Mouse (Mus musculus): ENCODE results near the gene Scn4a. TPM values are rescaled to one million over a fixed set of nuclear protein-coding genes. Genes with fewer than 3 reads are reported as not detected.
A peak's percentile ranks its signal among the peaks of the same experiment; 100 is the strongest.
"Not testable (repeated sequence)": the region's sequence is repeated elsewhere in the genome, so short reads cannot be mapped to it uniquely, and the experiment has no call there.

Scn4a gene
- polyA plus RNA-seq (2012; rRNA removed) = 0.02 and 0.16 TPM in 2 replicates

DNA sequence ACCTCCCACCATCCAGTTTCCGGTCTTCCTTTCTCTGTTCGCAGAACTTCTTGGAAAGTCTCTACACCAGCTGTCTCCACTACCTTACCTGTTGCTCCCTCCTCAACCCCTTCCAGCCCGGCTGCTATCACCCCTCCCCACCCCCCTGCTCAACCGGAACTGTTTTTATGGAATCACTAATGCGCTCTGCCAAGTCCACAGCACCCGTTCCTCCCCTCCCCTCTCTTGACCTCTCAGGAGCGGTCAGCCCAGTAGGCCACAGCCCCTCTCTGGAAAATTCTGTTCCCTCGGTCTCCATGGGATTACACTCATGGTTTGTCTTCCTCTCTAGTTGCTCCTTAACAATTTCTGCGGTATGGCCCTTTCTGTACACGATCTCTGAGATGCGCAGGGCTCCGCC, at the start of gene Scn4a:
Gene Scn4a, minus strand, starts transcription at position 101 of the 400 bp plus-strand sequence.
- DNase-seq = no peak
- no peak within 1 kb of the TSS for H3K4me3 ChIP-seq (replicated peaks; ENCODE audit: insufficient read depth, low read depth, low read length)
- TF ChIP-seq POLR2A (IDR thresholded peaks at IDR 0.05; ENCODE audit: borderline replicate concordance, insufficient read depth, low read length) (no peak), CTCF (IDR thresholded peaks at IDR 0.05; ENCODE audit: borderline replicate concordance, insufficient read depth, low read depth, low read length) (no peak)
- H3K27ac ChIP-seq (ENCODE audit: insufficient read depth, low read length) = no peak within 1 kb of the TSS
- no peaks in the 10 kb centered on the region for H3K27me3 ChIP-seq (ENCODE audit: control insufficient read depth, insufficient read depth, low read length)
- H3K4me1 ChIP-seq (ENCODE audit: control insufficient read depth, insufficient read depth, low read length) = peaks cover 12% of the 10 kb centered on the region; the same call in 1 of the 2 replicates
- WGBS = 84% methylated on average over 12 of the region's 12 CpGs

GRCm38 (mm10) chr11:106398481-106398880, 45.4 kb upstream of the Scn4a start:
- TF ChIP-seq CTCF (IDR thresholded peaks at IDR 0.05; ENCODE audit: borderline replicate concordance, insufficient read depth, low read depth, low read length) = no peak

DNA sequence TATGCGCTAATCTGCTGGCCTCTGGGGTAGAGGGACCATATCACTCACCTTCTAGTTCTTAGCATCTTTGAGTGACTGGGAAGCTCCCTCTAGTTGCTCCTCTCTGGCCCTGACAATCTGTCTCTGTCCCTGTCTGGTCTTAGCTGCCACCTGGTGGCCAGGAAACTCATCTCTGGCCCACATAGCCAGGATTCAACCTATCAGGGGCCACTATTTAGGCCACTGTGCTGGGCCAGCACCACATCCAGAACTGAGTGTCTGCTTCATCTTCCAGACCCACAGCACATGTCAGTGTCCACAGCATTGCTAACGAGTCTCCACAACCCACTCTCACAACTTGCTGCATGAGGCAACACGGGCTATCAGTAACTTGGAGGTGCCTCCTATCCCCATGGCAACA, 44.6 kb upstream of the Scn4a start:
- WGBS = 77% methylated on average over 3 of the region's 3 CpGs
- Histone ChIP-seq H3K4me3 (replicated peaks; ENCODE audit: insufficient read depth, low read depth, low read length) (no peak overlapping the region), H3K4me1 (ENCODE audit: control insufficient read depth, insufficient read depth, low read length) (no peaks in the 10 kb centered on the region), H3K27me3 (ENCODE audit: control insufficient read depth, insufficient read depth, low read length) (no peaks in the 10 kb centered on the region), H3K27ac (ENCODE audit: insufficient read depth, low read length) (no peak overlapping the region)
- peak; percentile 20 to 24 for DNase-seq
- TF ChIP-seq CTCF (IDR thresholded peaks at IDR 0.05; ENCODE audit: borderline replicate concordance, insufficient read depth, low read depth, low read length) (peak; percentile 38; the same call in 1 of the 2 replicates), POLR2A (IDR thresholded peaks at IDR 0.05; ENCODE audit: borderline replicate concordance, insufficient read depth, low read length) (no peak)

More at GRCm38 (mm10) chr11:106398481-106398880, 45.4 kb upstream of the Scn4a start:
- Histone ChIP-seq H3K27ac (ENCODE audit: insufficient read depth, low read length) (no peak overlapping the region), H3K4me1 (ENCODE audit: control insufficient read depth, insufficient read depth, low read length) (no peaks in the 10 kb centered on the region), H3K27me3 (ENCODE audit: control insufficient read depth, insufficient read depth, low read length) (no peaks in the 10 kb centered on the region), H3K4me3 (replicated peaks; ENCODE audit: insufficient read depth, low read depth, low read length) (no peak overlapping the region)
- no peak for DNase-seq
- WGBS = 91% methylated on average over 8 of the region's 8 CpGs

GRCm38 (mm10) chr11:106394055-106394454, 41.0 kb upstream of the Scn4a start:
- H3K4me1 ChIP-seq (ENCODE audit: control insufficient read depth, insufficient read depth, low read length); H3K27me3 ChIP-seq (ENCODE audit: control insufficient read depth, insufficient read depth, low read length); H3K4me3 ChIP-seq (replicated peaks; ENCODE audit: insufficient read depth, low read depth, low read length); DNase-seq; H3K27ac ChIP-seq (ENCODE audit: insufficient read depth, low read length): not testable (repeated sequence)
- 83% methylated on average over 2 of the region's 2 CpGs for WGBS

- H3K4me1 ChIP-seq (ENCODE audit: control insufficient read depth, insufficient read depth, low read length) = no peaks in the 10 kb centered on the region
- TF ChIP-seq POLR2A (IDR thresholded peaks at IDR 0.05; ENCODE audit: borderline replicate concordance, insufficient read depth, low read length) = no peak
- no peak for TF ChIP-seq CTCF (IDR thresholded peaks at IDR 0.05; ENCODE audit: borderline replicate concordance, insufficient read depth, low read depth, low read length)
- H3K27ac ChIP-seq (ENCODE audit: insufficient read depth, low read length) = no peak overlapping the region
- 63% methylated on average over 4 of the region's 4 CpGs for WGBS
- no peaks in the 10 kb centered on the region for H3K27me3 ChIP-seq (ENCODE audit: control insufficient read depth, insufficient read depth, low read length)
- H3K4me3 ChIP-seq (replicated peaks; ENCODE audit: insufficient read depth, low read depth, low read length) = no peak overlapping the region
- DNase-seq = no peak
Observed at GRCm38 (mm10) chr11:106393331-106393616, 40.2 kb upstream of the Scn4a start.

DNA sequence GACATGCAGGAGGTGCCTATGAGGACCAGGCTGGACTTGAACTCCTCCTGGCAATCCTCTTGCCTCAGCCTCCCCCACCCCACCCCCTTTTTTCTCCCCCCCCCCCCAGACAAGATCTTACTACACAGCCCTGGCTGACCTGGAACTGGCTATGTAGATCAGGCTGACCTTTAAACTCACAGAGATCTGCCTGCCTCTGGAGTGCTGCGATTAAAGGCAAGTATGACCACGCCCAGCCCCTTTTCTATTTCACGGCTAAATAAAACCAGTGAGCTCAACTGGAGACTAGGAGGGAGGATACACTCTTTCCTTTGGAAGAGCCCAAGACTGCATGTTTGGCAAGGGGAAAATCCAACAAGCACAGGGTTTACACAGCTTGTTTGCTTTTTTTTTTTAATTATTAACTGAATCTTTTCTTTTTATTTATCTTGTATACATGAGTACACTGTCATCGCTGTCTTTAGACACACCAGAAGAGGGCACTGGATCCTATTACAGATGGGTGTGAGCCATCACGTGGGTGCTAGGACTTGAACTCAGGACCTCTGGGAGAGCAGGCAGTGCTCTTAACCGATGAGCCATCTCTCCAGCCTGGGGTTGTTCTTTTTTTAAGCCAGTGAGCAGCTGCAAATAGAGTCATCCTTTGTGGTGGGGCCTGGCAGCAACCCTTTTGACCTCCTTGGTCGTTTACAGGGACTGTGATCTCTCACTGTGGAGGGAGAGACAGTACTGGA, 39.7 kb upstream of the Scn4a start:
- 67% methylated on average over 7 of the region's 7 CpGs for WGBS
- H3K27me3 ChIP-seq (ENCODE audit: control insufficient read depth, insufficient read depth, low read length) = no peaks in the 10 kb centered on the region
- DNase-seq = no peak
- no peaks in the 10 kb centered on the region for H3K4me1 ChIP-seq (ENCODE audit: control insufficient read depth, insufficient read depth, low read length)
- H3K4me3 ChIP-seq (replicated peaks; ENCODE audit: insufficient read depth, low read depth, low read length) = no peak overlapping the region
- TF ChIP-seq POLR2A (IDR thresholded peaks at IDR 0.05; ENCODE audit: borderline replicate concordance, insufficient read depth, low read length) (no peak), CTCF (IDR thresholded peaks at IDR 0.05; ENCODE audit: borderline replicate concordance, insufficient read depth, low read depth, low read length) (no peak)
- H3K27ac ChIP-seq (ENCODE audit: insufficient read depth, low read length) = no peak overlapping the region

GRCm38 (mm10) chr11:106391546-106392188, 38.6 kb upstream of the Scn4a start:
- DNase-seq = peak; percentile 64 to 72
- Histone ChIP-seq H3K27me3 (ENCODE audit: control insufficient read depth, insufficient read depth, low read length) (no peaks in the 10 kb centered on the region), H3K4me1 (ENCODE audit: control insufficient read depth, insufficient read depth, low read length) (no peaks in the 10 kb centered on the region), H3K27ac (ENCODE audit: insufficient read depth, low read length) (no peak overlapping the region), H3K4me3 (replicated peaks; ENCODE audit: insufficient read depth, low read depth, low read length) (no peak overlapping the region)
- WGBS = 34% methylated on average over 6 of the region's 6 CpGs
- TF ChIP-seq CTCF (IDR thresholded peaks at IDR 0.05; ENCODE audit: borderline replicate concordance, insufficient read depth, low read depth, low read length) (peak; percentile 96), POLR2A (IDR thresholded peaks at IDR 0.05; ENCODE audit: borderline replicate concordance, insufficient read depth, low read length) (no peak)

- H3K27me3 ChIP-seq (ENCODE audit: control insufficient read depth, insufficient read depth, low read length) = no peaks in the 10 kb centered on the region
- no peak for DNase-seq
- no peak overlapping the region for H3K4me3 ChIP-seq (replicated peaks; ENCODE audit: insufficient read depth, low read depth, low read length)
- no peak overlapping the region for H3K27ac ChIP-seq (ENCODE audit: insufficient read depth, low read length)
- TF ChIP-seq CTCF (IDR thresholded peaks at IDR 0.05; ENCODE audit: borderline replicate concordance, insufficient read depth, low read depth, low read length) = no peak
- H3K4me1 ChIP-seq (ENCODE audit: control insufficient read depth, insufficient read depth, low read length) = no peaks in the 10 kb centered on the region
- WGBS = 66% methylated on average over 3 of the region's 3 CpGs
Observed at GRCm38 (mm10) chr11:106390757-106391156, 37.7 kb upstream of the Scn4a start.

All from cerebellum, adult 2 months (tissue).